Mouse (Mus musculus) right cerebral cortex, adult 2 months (tissue): ENCODE data around the gene Klk1b11.
"Not testable (repeated sequence)": the region's sequence is repeated elsewhere in the genome, so short reads cannot be mapped to it uniquely, and the experiment has no call there.

Experiments
- DNase-seq, 2 experiments: peaks; one replicate each; pipeline ENCODE4 v3.0.0; 2021 to 2022; ENCODE audit warnings: low spot score in 2 of 2

Gene Klk1b11

GRCm38 (mm10) chr7:43995577-43995976 is at the start of gene Klk1b11:
Klk1b11 (plus strand) TSS chr7:43995877.
- not testable (repeated sequence) for DNase-seq

GRCm38 (mm10) chr7:43950364-43950763 is 45.3 kb upstream of the Klk1b11 start, which contains the start of gene Klk1b8:
Klk1b8 (plus strand) TSS chr7:43950664.
- DNase-seq = no peak

GRCm38 (mm10) chr7:43952703-43953102 is 43.0 kb upstream of the Klk1b11 start:
- DNase-seq = peak; percentile 31 to 32

GRCm38 (mm10) chr7:43966451-43966850 is 29.2 kb upstream of the Klk1b11 start, which contains the start of gene Klk1b1:
Klk1b1 (plus strand) TSS chr7:43966751.
- DNase-seq = no peak

GRCm38 (mm10) chr7:43967058-43967457 is 28.6 kb upstream of the Klk1b11 start:
- DNase-seq = no peak

GRCm38 (mm10) chr7:43967612-43968011 is 28.1 kb upstream of the Klk1b11 start:
- DNase-seq = no peak

GRCm38 (mm10) chr7:43975761-43976160 is 19.9 kb upstream of the Klk1b11 start, which contains the start of gene Klk1b9:
Klk1b9 (plus strand) TSS chr7:43976061.
- not testable (repeated sequence) for DNase-seq

GRCm38 (mm10) chr7:43985657-43986056 is 10.0 kb upstream of the Klk1b11 start:
- DNase-seq = no peak

GRCm38 (mm10) chr7:43994821-43995220 is 856 bp upstream of the Klk1b11 start:
- DNase-seq = not testable (repeated sequence)

GRCm38 (mm10) chr7:44004847-44005246 is 9.2 kb downstream of the Klk1b11 start:
- DNase-seq = no peak

- not testable (repeated sequence) for DNase-seq
Observed at GRCm38 (mm10) chr7:44011868-44012267, 16.2 kb downstream of the Klk1b11 start, which contains the start of gene Klk1b26. Klk1b26 (plus strand) TSS chr7:44012168.

GRCm38 (mm10) chr7:44014666-44015065 is 19.0 kb downstream of the Klk1b11 start:
- DNase-seq = peak; percentile 10 to 25

- peak in 1 of 2 experiments; percentile 4 for DNase-seq
Observed at GRCm38 (mm10) chr7:44015071-44015470, 19.4 kb downstream of the Klk1b11 start.
